Mouse (Mus musculus) ZHBTc4 (cell line): ENCODE measurements around the gene Acads.
"Not testable (repeated sequence)": the region's sequence is repeated elsewhere in the genome, so short reads cannot be mapped to it uniquely, and the experiment has no call there.

ENCODE experiments used
- DNase-seq: peaks from one replicate; pipeline ENCODE4 v3.0.0-alpha.2; 2011; ENCODE audit warnings: low read depth, low spot score

The Acads gene

GRCm38 (mm10) chr5:115149675-115150459, 30.7 kb upstream of the Acads start:
- no peak for DNase-seq

GRCm38 (mm10) chr5:115148872-115149271, 29.7 kb upstream of the Acads start:
- DNase-seq: not testable (repeated sequence)

- no peak for DNase-seq
These were observed 29.2 kb upstream of the Acads start for GRCm38 (mm10) chr5:115148378-115148777.

GRCm38 (mm10) chr5:115147388-115147787, 28.2 kb upstream of the Acads start:
- DNase-seq: no peak

DNA sequence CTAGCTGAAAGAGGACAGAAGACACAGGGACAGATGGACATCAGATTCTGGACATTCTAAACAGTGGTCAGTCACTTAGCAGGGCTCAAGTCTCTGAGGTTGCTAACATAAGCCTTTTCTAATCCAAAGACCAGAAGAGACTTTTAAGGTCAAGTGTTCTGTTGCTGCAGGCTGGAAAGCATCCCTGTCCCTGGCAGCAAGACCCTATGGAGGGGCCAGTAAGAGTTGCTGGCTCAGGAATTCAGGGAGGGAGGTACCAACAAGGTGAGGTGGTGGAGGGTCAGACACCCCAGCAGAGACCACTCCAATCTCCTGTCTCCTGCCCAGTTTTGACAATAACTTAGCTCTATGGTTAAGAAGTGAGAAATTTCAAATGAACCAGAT, 27.6 kb upstream of the Acads start:
- DNase-seq: no peak

DNA sequence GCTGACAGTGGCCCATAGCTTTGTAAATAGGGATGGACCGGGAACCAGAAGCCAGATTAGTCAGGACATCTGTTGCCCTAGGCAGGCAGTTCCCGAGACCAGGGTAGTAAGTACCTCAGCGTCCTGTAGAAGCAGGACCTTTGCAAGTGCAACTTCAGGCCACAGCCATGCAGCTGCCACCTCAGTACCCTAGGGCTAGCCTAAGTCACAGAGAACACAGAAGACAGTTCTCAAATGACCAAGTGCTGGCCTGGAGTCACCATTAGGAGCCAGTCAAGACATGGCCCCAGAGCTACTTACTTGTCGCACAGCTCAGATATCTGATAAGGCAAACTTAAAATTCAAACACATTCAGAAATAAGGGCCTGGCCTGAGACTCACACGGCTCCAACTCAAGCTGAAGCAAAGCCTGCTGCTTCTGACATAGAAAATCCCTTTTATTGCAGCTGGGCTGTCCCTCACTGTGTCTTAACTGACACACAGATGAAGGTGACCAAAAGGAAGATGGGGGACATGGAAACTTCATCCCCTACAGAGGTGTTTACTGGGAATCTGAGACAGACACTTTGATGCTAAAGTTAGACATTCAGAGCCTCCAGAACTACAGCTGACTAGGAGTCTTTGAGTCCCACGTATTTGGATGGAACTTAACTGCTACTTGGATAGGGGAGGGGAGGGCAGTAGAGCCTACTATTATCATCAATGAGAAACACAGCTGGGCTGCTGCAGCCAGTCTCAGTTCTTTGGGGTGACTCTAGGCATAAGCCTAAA, 27.0 kb upstream of the Acads start:
- DNase-seq: no peak

DNA sequence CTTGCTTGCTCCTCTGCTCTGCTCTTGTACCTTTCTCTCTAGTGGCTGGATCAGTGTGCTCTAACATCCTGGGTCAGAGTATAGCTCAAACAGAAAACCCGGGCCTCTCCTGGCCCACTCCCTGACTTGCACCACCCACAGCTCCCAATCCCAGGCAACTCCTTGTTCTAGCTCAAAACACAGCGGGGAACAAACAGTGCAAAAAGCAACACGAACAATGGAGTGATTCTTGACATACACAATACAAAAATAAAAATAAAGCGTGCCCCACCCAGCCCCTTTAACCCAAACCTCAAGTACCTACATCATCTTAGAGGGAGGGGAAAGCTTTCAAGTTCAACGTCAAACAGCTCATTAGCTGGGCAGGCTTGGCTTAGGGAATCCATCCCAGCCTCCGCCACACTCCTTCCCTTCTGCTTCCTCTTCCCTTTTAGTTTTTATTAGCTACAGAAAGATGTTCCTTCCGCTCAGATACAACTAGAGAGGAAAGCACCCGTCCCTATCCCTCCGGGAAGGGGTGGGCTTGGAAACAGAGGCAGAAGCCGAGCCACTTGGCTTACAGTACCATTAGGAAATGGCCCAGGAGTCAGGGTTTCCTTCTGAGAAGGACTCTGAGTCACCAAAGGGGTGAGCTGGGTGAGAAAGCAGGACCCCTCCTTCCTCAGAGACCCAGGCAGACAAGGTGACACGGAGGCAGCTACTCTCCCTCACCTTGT, 26.3 kb upstream of the Acads start:
- DNase-seq: peak; percentile 94

DNA sequence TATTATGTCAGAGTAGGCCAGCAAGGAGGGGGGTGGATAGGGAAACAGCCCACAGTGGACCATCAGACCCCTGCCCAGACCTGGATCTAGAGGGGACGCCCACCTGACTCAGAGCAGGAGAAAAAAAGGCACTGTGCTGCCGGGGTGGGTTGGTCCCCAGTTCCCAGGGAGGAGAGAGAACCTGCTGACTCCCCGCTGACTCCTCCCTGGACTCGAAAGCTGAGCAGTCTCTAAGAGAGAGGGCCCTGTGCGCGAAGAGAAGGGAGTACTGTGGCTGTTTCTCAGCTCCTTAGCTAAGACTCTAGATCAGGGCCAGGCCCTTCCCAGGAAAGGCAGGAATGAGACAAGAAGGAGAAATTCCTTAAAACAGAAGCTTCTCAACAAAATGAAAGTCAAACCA, 25.3 kb upstream of the Acads start:
- peak; percentile 63 for DNase-seq

DNA sequence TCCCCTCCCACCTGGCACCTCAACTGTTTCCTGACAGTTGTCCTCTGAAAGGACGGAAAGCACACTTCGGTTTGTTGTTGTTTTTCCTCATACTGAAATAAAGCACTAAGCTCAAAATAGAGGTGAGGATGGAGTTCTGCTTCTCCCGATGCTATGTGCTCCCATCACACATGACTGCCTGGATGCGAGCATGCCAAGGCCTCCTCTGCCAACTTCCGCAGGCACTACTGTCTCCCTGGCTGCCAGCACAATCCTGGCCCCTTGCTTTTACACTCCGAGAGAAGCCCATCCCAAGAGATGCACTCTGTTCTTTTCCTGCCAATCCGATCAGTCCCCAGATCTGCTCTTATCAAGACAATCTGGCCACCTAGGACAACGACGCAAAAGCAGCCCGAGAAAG, 24.4 kb upstream of the Acads start:
- DNase-seq: no peak

GRCm38 (mm10) chr5:115142166-115142697, 23.1 kb upstream of the Acads start:
- peak; percentile 67 for DNase-seq

DNA sequence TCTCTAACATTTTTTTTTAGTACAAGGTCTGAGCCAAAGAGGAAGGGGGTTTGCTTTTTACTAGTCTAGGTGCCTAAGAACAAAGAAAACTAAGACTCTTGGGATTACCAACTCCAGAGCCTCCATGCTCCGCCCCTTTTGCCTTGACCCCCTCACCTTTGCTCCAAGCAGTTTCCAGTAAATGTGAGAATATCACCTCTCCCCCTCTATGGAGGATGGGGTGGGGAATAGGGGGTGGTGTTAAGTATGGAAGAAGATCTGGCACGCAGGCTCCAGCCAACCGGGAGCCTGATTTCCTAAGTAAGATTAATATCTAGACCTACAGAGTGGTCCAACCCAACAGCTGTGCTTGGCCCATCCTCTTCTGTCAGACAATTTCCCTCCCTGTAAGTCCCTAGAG, 21.6 kb upstream of the Acads start:
- DNase-seq: peak; percentile 76

GRCm38 (mm10) chr5:115139124-115139523, 20.0 kb upstream of the Acads start:
- no peak for DNase-seq

DNA sequence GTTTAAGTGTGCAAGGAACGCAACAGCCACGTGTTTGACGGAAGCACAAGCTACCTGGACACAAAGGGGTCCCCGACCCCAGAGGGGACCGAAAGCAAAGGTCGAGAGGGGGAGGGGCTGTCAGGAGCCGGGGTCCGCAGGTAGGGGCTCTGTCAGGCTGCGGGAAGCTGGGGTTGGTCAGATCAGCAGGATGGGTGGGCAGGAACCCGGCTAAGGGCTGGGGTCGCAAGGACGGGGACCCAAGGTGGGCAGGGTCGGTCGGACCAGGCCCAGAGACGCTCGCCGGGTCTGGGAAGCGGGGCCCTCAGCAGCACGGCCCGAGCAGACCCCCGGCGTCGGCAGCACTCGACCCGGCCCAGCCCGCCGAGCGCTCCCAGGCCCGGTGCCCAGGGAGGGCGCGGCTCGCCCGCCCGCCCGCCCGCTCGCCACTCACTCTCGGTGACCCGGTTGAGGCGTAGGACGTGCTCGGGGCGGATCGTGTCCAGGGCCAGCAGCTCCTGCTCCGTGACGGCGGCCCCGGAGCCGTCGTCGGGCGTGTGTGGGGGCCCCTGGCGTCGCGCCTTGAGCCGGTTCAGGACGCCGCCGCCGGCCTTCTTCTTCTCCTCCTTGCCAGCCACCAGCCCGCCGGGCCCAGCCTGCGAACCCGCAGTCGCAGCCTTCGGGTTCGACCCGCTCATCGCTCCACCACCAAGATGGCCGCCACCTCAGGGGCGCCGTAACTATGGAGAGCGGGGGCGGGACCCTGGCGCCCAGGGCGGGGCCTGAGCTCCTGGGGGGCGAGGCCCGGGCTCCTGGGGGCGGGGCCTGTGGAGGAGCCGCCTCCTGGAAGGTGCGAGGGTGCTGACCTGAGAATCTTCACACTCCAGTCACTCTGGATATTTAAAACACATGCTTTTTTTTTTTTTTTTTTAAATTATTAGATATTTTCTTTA, 15.4 kb upstream of the Acads start, which contains the start of gene Unc119b:
TSS of gene Unc119b (minus strand) at position 742 of the 932 bp plus-strand sequence.
- peak; percentile 95 for DNase-seq

DNA sequence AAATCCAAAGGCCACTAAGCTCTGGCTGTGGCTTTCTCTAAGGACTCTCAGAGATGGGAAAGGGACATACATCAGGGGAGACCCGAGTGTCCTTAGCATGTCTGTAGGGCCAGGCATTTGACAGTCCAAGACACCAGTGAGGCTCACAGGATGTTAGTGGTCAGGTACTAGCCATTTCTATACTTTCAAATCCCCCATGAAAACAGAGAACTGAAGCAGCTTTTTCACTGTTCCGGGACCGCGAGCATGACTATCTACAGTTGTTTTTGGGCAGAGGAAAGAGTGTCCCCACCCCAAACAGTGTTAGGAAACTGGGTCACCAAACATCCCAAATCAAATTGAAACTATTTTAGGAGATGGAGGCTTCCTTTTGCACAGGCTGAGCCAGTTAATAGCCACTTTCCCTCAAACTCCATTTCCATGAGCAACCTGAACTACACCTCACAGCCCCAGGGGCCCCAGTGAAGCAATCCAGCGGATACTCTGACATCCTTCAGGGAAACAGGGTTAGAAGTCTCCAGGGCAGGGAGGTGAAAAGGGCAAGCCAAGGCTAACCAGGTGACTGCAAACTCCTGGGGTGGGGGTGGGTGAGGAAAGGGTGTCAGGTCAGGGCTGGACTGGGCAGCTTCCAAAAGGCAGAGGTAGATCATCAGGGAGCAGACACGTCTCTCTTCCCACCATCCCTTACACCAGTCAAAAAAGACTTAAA, 14.4 kb upstream of the Acads start:
- no peak for DNase-seq

DNA sequence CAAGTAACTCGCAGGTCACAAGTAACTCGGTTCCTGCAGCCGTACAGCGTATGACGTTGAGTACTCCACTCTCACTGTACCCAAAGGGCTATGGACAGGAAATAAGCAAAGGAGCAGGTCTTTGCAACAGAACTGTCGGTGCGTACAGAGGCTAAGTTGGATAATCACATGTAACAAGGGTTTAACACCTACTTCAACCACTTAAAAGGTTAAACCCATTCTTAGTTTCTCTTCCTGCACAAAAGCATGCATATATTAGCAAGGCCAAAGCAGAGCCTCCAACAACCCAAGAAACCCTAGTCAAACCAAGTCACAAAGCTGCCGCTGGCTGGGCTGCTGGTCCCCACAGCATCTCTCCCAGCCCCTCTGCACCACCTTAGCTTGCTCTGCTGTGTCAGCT, 13.3 kb upstream of the Acads start:
- DNase-seq: no peak

DNA sequence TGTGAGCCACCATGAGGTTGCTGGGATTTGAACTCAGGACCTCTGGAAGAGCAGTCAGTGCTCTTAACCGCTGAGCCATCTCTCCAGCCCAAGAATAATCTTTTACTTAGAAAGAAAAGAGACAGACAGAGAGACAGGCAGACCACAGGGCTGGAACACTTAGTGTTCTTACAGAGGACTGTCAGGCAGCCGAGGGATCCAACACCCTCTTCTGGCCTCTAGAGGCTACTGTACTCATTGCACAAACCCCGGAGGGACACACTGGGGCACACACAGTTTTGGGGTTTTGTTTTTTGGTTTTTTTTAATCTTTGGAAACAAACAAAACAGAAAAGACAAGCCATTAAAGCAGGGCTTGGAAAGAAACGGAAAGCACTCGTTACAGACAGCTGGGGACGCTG, 10.2 kb upstream of the Acads start:
- no peak for DNase-seq

DNA sequence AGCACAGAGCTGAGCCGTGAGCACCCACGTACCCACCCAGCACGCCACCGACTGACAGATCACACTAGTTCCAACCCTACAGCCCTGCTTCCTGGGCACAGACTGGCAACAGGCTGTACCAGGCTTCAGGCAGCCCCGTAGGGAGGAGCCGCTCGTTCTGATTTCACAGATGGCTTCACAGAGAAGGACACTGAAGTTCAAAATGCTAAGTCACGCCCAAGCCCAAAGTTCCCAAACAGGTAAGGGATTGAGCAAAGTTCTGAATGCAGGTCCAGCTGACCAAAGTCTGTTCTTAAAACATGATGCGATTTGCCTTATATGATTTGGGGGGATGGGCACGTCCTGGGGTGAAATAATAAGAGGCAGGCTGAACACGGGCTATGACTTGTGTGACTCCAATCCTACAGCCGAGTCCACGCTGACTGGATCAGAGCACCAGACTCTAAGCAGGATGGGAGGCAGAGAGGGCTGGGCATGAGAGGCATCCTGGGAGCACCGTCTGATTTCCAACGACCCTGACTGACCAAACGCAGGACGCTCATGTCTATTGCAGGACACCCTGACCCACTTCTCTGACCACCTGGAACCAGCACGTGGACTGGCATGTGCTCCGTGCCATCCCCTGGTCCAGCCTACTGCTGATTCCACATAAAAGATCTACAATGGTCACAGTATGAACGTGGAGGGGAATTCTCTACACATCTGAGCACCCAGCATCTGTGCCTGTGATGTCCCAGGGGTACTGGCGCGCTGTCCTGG, 8.5 kb upstream of the Acads start:
- DNase-seq: no peak

GRCm38 (mm10) chr5:115126578-115127312, 7.6 kb upstream of the Acads start:
- DNase-seq: no peak
